ENCODE assay signal across 25 mouse cellular contexts in the genomic region with DNA sequence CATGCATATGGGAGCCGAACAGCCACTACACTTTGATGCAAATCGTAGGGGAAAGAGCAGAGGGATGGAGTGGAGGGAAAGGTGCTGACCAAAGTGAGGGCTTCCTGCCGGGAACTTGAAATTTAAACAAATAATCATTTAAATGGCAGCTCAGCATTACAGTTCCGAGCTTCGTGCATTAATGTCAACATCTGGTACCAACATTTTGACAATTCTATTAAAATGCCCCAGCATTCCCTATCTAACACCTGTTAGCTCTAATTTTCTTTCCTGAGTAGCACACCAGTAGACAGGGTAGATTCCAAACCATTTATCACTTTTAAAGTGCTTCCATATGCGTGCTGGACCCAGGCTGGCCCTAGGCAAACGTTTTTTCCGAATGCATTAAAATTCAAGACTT.
A peak's percentile ranks its signal among the peaks of the same experiment; 100 is the strongest.
DNase-seq lines count a peak whose midpoint lies in the region; ATAC-seq and TF ChIP-seq lines count a peak whose summit lies in the region.
"Had no signal": no experiment of that assay in that cellular context is flagged by ENCODE, and none has a peak within 500 bp of the region (broad histone marks: within the 10 kb centered on the region; RNA-seq: fewer than 3 reads in every experiment).

No protein-coding gene starts in this region.

- H3K9me3 ChIP-seq in limb, embryonic 14.5 days (ENCODE audit: control insufficient read depth, low read length), result no peaks in the 10 kb centered on the region
- H3K9me3 ChIP-seq: embryonic facial prominence, embryonic 15.5 days; forebrain, embryonic 10.5 days; G1E; heart, embryonic 15.5 days; hindbrain, embryonic 15.5 days had no signal

- no peak overlapping the region for H3K4me3 ChIP-seq in limb, embryonic 14.5 days (replicated peaks; ENCODE audit: low read length)
- no peak overlapping the region for H3K4me3 ChIP-seq in cerebellum, adult 2 months (replicated peaks; ENCODE audit: insufficient read depth, low read depth, low read length)
- H3K4me3 ChIP-seq: embryonic facial prominence, embryonic 15.5 days; erythroblast, embryonic 14.5 days; forebrain, embryonic 10.5 days; heart, embryonic 15.5 days; hindbrain, embryonic 15.5 days had no signal

- peak; percentile 44; the same call in 1 of the 2 replicates for ATAC-seq in limb, embryonic 14.5 days (ENCODE audit: low FRiP score, low read depth)
- no peak for ATAC-seq in frontal cortex, adult (ENCODE audit: low TSS enrichment)
- ATAC-seq: forebrain, embryonic 14.5 days; inflammation-experienced regulatory T-cells, adult 6 months had no signal

- no peak overlapping the region; the same call in 1 of the 2 replicates for H3K4me2 ChIP-seq in limb, embryonic 14.5 days (replicated peaks; ENCODE audit: low read depth, low read length, severe bottlenecking)
- H3K4me2 ChIP-seq: embryonic facial prominence, embryonic 15.5 days; heart, embryonic 11.5 days; heart, embryonic 15.5 days; hindbrain, embryonic 15.5 days had no signal

- H3K36me3 ChIP-seq in limb, embryonic 14.5 days (ENCODE audit: control insufficient read depth, insufficient read depth, low read length), result no peaks in the 10 kb centered on the region
- H3K36me3 ChIP-seq: embryonic facial prominence, embryonic 15.5 days; forebrain, embryonic 10.5 days; G1E; heart, embryonic 15.5 days; hindbrain, embryonic 15.5 days had no signal

- TF ChIP-seq POLR2A in limb, embryonic 14.5 days (IDR thresholded peaks at IDR 0.05; ENCODE audit: borderline replicate concordance, extremely low read depth, insufficient read depth, insufficient read length), result no peak
- no peak for TF ChIP-seq POLR2A in cerebellum, adult 2 months (IDR thresholded peaks at IDR 0.05; ENCODE audit: borderline replicate concordance, insufficient read depth, low read length)

- DNase-seq in embryo, embryonic 10.5 days (ENCODE audit: low spot score), result peak; percentile 60
- DNase-seq in embryo, embryonic 11.5 days (ENCODE audit: low read depth, low spot score), result peak; percentile 22
- DNase-seq in hindlimb bud, embryonic 11.5 days (ENCODE audit: extremely low spot score, low read depth, low spot score), result peak; percentile 57
- no peak for DNase-seq in limb, embryonic 14.5 days (ENCODE audit: low spot score)
- no peak for DNase-seq in urinary bladder, adult 2 months (ENCODE audit: low spot score)
- no peak for DNase-seq in cerebellum, adult 2 months
- DNase-seq: adrenal gland, postnatal 10 days; cerebellum, adult 11 months; cerebellum, adult 9-10 months; cerebellum, postnatal 25 days; gastrocnemius, postnatal 14 days; heart, adult 18-20 months; heart, postnatal 14 days; kidney, adult 11 months; kidney, adult 9 months had no signal

- H3K4me1 ChIP-seq in limb, embryonic 14.5 days (ENCODE audit: control insufficient read depth, insufficient read depth, low read length), result peaks cover 15% of the 10 kb centered on the region
- no peaks in the 10 kb centered on the region for H3K4me1 ChIP-seq in cerebellum, adult 2 months (ENCODE audit: control insufficient read depth, insufficient read depth, low read length)
- H3K4me1 ChIP-seq: embryonic facial prominence, embryonic 15.5 days; heart, embryonic 15.5 days; hindbrain, embryonic 15.5 days had no signal

- TF ChIP-seq CTCF in cerebellum, adult 2 months (IDR thresholded peaks at IDR 0.05; ENCODE audit: borderline replicate concordance, insufficient read depth, low read depth, low read length), result no peak

- H3K27me3 ChIP-seq in limb, embryonic 14.5 days (ENCODE audit: control insufficient read depth, insufficient read depth, low read length), result peaks cover 7% of the 10 kb centered on the region
- no peaks in the 10 kb centered on the region for H3K27me3 ChIP-seq in cerebellum, adult 2 months (ENCODE audit: control insufficient read depth, insufficient read depth, low read length)
- H3K27me3 ChIP-seq: hindbrain, embryonic 15.5 days had no signal

- WGBS in limb, embryonic 14.5 days, result 9% methylated on average over 8 of the region's 8 CpGs
- WGBS in cerebellum, adult 2 months, result 68% methylated on average over 8 of the region's 8 CpGs

- H3K9ac ChIP-seq in limb, embryonic 14.5 days (ENCODE audit: low read depth, low read length, severe bottlenecking), result no peak overlapping the region
- H3K9ac ChIP-seq: embryonic facial prominence, embryonic 15.5 days; heart, embryonic 15.5 days; hindbrain, embryonic 15.5 days had no signal

- H3K27ac ChIP-seq in limb, embryonic 14.5 days (replicated peaks; ENCODE audit: low read depth, low read length), result no peak overlapping the region
- no peak overlapping the region for H3K27ac ChIP-seq in cerebellum, adult 2 months (ENCODE audit: insufficient read depth, low read length)
- H3K27ac ChIP-seq: embryonic facial prominence, embryonic 15.5 days; forebrain, embryonic 10.5 days; heart, embryonic 15.5 days; hindbrain, embryonic 15.5 days had no signal

Comparison
In these comparisons a context has a peak if more than half of its experiments do, and no peak if none do; other contexts are left out.
1. DNase-seq: peak in embryo, embryonic 10.5 days (single experiment), embryo, embryonic 11.5 days (single experiment) and hindlimb bud, embryonic 11.5 days (single experiment); none in limb, embryonic 14.5 days (single experiment), urinary bladder, adult 2 months (single experiment) and cerebellum, adult 2 months (0 of 2).